Mouse (Mus musculus) erythroblast, embryonic 14.5 days (primary cell): ENCODE measurements at regions not wholly inside any gene's neighbourhood (a gene's known extent, or its start where the extent isn't known, plus 50 kb on each side); places are given as distances from the start of the nearest gene placed in this dataset.

Source experiments
- H3K27me3 ChIP-seq: 2 replicates; pipeline ENCODE4 v1.6.1; 2012; ENCODE audit warnings: inconsistent platforms; ENCODE audit not compliant: control insufficient read depth
- H3K36me3 ChIP-seq: 2 replicates; pipeline ENCODE4 v1.6.1; 2012; ENCODE audit warnings: mild to moderate bottlenecking, inconsistent platforms; ENCODE audit not compliant: control insufficient read depth
- H3K4me1 ChIP-seq: 2 replicates; pipeline ENCODE4 v1.6.1; 2012; ENCODE audit warnings: inconsistent platforms; ENCODE audit not compliant: control insufficient read depth
- H3K4me3 ChIP-seq: replicated peaks from 2 replicates; pipeline ENCODE3; 2012; ENCODE audit warnings: moderate library complexity, mild to moderate bottlenecking, inconsistent platforms
- H3K9me3 ChIP-seq: 2 replicates; pipeline ENCODE4 v1.6.1; 2012; ENCODE audit warnings: low read length, inconsistent platforms, mixed read lengths; ENCODE audit not compliant: control insufficient read depth
- GATA1 ChIP-seq: IDR thresholded peaks from 2 replicates; pipeline ENCODE4 v1.6.1; 2012; ENCODE audit warnings: low read length, inconsistent platforms, mixed read lengths
- TAL1 ChIP-seq: IDR thresholded peaks from 3 replicates; pipeline ENCODE4 v1.6.1; 2012; ENCODE audit warnings: low read length, inconsistent platforms, mixed read lengths

GRCm38 (mm10) chr10:97159831-97160575 lies 319.4 kb upstream of the Dcn start:
- H3K36me3 ChIP-seq: no peaks in the 10 kb centered on the region
- no peak for TF ChIP-seq GATA1
- TF ChIP-seq TAL1: no peak
- no peaks in the 10 kb centered on the region for H3K4me1 ChIP-seq
- H3K27me3 ChIP-seq: no peaks in the 10 kb centered on the region
- no peaks in the 10 kb centered on the region for H3K9me3 ChIP-seq
- H3K4me3 ChIP-seq: no peak overlapping the region

DNA sequence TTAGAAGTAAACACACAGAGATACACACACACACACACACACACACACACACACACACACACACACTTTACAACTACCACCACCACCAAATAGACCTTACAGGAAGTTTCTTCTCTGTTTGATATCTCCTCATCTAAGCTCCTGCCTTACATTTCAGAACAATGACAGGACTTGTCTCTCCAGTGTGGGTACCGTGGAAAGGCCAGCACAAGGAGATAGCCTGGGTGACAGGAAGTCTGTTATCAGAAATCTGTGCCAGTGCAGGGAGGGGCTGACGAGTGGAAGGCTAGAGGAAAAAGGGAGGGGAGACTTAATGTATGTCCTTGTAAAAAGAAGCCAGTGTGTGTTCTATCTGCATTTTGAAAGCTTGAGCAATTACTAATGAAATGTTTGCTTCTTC lies 318.5 kb upstream of the Dcn start:
- Histone ChIP-seq H3K27me3 (no peaks in the 10 kb centered on the region), H3K4me3 (no peak overlapping the region)
- TF ChIP-seq TAL1 (no peak), GATA1 (no peak)

GRCm38 (mm10) chr10:97178468-97178867 lies 300.9 kb upstream of the Dcn start:
- Histone ChIP-seq H3K9me3 (no peaks in the 10 kb centered on the region), H3K4me3 (no peak overlapping the region)
- no peak for TF ChIP-seq TAL1
- TF ChIP-seq GATA1: no peak

More for the DNA sequence above, 318.5 kb upstream of the Dcn start:
- no peaks in the 10 kb centered on the region for H3K36me3 ChIP-seq
- H3K4me1 ChIP-seq: no peaks in the 10 kb centered on the region
- H3K9me3 ChIP-seq: no peaks in the 10 kb centered on the region

GRCm38 (mm10) chr10:97189696-97190095 lies 289.7 kb upstream of the Dcn start:
- no peak overlapping the region for H3K4me3 ChIP-seq
- TF ChIP-seq TAL1 (no peak), GATA1 (no peak)
- no peaks in the 10 kb centered on the region for H3K9me3 ChIP-seq

More at GRCm38 (mm10) chr10:97178468-97178867, 300.9 kb upstream of the Dcn start:
- Histone ChIP-seq H3K36me3 (no peaks in the 10 kb centered on the region), H3K4me1 (no peaks in the 10 kb centered on the region), H3K27me3 (no peaks in the 10 kb centered on the region)

GRCm38 (mm10) chr10:97211238-97211695 lies 268.1 kb upstream of the Dcn start:
- Histone ChIP-seq H3K27me3 (no peaks in the 10 kb centered on the region), H3K9me3 (no peaks in the 10 kb centered on the region), H3K4me1 (no peaks in the 10 kb centered on the region), H3K36me3 (no peaks in the 10 kb centered on the region), H3K4me3 (no peak overlapping the region)
- TF ChIP-seq GATA1 (no peak), TAL1 (no peak)

More at GRCm38 (mm10) chr10:97189696-97190095, 289.7 kb upstream of the Dcn start:
- H3K27me3 ChIP-seq: no peaks in the 10 kb centered on the region
- H3K4me1 ChIP-seq: no peaks in the 10 kb centered on the region
- no peaks in the 10 kb centered on the region for H3K36me3 ChIP-seq

GRCm38 (mm10) chr10:97211785-97212398 lies 267.5 kb upstream of the Dcn start:
- no peak for TF ChIP-seq TAL1
- no peak for TF ChIP-seq GATA1
- H3K27me3 ChIP-seq: no peaks in the 10 kb centered on the region
- H3K4me3 ChIP-seq: no peak overlapping the region
- H3K9me3 ChIP-seq: no peaks in the 10 kb centered on the region
- no peaks in the 10 kb centered on the region for H3K4me1 ChIP-seq
- H3K36me3 ChIP-seq: no peaks in the 10 kb centered on the region

DNA sequence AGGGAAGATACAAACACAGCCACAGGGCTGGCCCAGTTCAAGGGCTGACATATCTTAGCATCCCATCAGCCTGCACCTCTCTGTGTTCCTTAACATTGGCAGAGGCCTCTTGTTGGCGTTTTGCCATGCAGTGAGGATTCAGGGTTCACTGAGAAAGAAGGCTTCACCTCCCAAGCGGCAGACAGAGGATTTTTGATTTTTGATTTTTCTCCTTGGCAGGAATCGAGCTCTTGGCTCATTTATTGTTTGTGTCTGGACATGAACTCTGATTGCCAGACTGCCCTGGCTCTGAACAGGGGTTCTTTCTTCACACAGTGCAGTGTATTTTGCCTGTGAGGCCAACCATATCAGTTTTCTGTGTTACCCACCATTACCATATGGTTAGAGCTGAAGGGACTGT lies 259.9 kb upstream of the Dcn start:
- Histone ChIP-seq H3K4me3 (no peak overlapping the region), H3K4me1 (no peaks in the 10 kb centered on the region), H3K27me3 (no peaks in the 10 kb centered on the region), H3K36me3 (no peaks in the 10 kb centered on the region), H3K9me3 (no peaks in the 10 kb centered on the region)
- TF ChIP-seq GATA1: no peak
- TF ChIP-seq TAL1: no peak

GRCm38 (mm10) chr10:97220431-97220830 lies 259.0 kb upstream of the Dcn start:
- H3K4me3 ChIP-seq: no peak overlapping the region
- H3K9me3 ChIP-seq: no peaks in the 10 kb centered on the region
- H3K4me1 ChIP-seq: no peaks in the 10 kb centered on the region
- TF ChIP-seq GATA1 (no peak), TAL1 (no peak)
- H3K27me3 ChIP-seq: no peaks in the 10 kb centered on the region
- H3K36me3 ChIP-seq: no peaks in the 10 kb centered on the region

GRCm38 (mm10) chr10:97235631-97236030 lies 243.8 kb upstream of the Dcn start:
- Histone ChIP-seq H3K36me3 (no peaks in the 10 kb centered on the region), H3K9me3 (no peaks in the 10 kb centered on the region), H3K4me1 (no peaks in the 10 kb centered on the region), H3K27me3 (no peaks in the 10 kb centered on the region), H3K4me3 (no peak overlapping the region)
- TF ChIP-seq TAL1 (no peak), GATA1 (no peak)
